ENCODE assay signal across 9 mouse cellular contexts in the genomic region with DNA sequence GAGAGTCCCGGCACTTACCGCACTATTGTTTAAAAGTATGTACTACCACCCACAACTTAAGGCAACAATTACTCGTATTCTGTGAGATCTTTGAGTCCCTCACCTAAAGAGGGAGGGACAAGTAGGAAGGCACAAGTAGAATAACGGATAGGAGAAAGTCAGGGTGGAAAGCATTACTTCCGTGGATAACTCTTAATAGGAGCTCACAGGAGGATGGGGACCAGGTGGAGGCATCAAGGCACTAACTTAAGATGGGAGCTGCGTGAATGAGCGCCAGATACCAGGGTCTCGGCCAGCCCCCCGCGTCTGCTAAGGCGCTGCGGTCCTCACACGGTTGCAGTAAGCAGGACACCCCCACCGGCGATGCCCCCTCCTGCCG. TPM values are rescaled to one million over a fixed set of nuclear protein-coding genes. Genes with fewer than 3 reads are reported as not detected.
A peak's percentile ranks its signal among the peaks of the same experiment; 100 is the strongest.
DNase-seq lines count a peak whose midpoint lies in the region; ATAC-seq and TF ChIP-seq lines count a peak whose summit lies in the region.
"Had no signal": no experiment of that assay in that cellular context is flagged by ENCODE, and none has a peak within 500 bp of the region (broad histone marks: within the 10 kb centered on the region; RNA-seq: fewer than 3 reads in every experiment).

No protein-coding gene starts in this region.

- WGBS in cerebellum, adult 2 months, result under 1% methylated on average over 16 of the region's 16 CpGs
- WGBS in forebrain, embryonic 13.5 days, result under 1% methylated on average over 13 of the region's 16 CpGs
- 0% methylated on average over 16 of the region's 16 CpGs for WGBS in liver, embryonic 14.5 days (ENCODE audit: insufficient replicate concordance)

- peak overlapping the region; percentile 82 for H3K9ac ChIP-seq in forebrain, embryonic 13.5 days
- peak overlapping the region; percentile 86 for H3K9ac ChIP-seq in liver, embryonic 14.5 days (replicated peaks)

- peak overlapping the region; percentile 93 for H3K4me3 ChIP-seq in cerebellum, adult 2 months (replicated peaks; ENCODE audit: insufficient read depth, low read depth, low read length)
- H3K4me3 ChIP-seq in E14TG2a.4 (replicated peaks; ENCODE audit: low read length), result peak overlapping the region; percentile 92
- peak overlapping the region; percentile 78 for H3K4me3 ChIP-seq in forebrain, embryonic 13.5 days
- H3K4me3 ChIP-seq in liver, embryonic 14.5 days (ENCODE audit: insufficient read depth in 1 of 2, low read depth in 2 of 2, low read length in 2 of 2), result peak overlapping the region; percentile 75 to 86

- H3K4me1 ChIP-seq in cerebellum, adult 2 months (ENCODE audit: control insufficient read depth, insufficient read depth, low read length), result no peaks in the 10 kb centered on the region; the same call in 1 of the 2 replicates
- peaks cover 71% of the 10 kb centered on the region for H3K4me1 ChIP-seq in E14TG2a.4 (replicated peaks; ENCODE audit: low read depth, low read length)
- peaks cover 28% of the 10 kb centered on the region for H3K4me1 ChIP-seq in forebrain, embryonic 13.5 days
- H3K4me1 ChIP-seq in liver, embryonic 14.5 days (replicated peaks; ENCODE audit: control insufficient read depth in 2 of 2, insufficient read depth in 2 of 2, low read length in 1 of 2), result peaks cover 11 to 16% of the 10 kb centered on the region in 2 experiments

- ATAC-seq in forebrain, embryonic 13.5 days, result no peak
- peak; percentile 22 for ATAC-seq in liver, embryonic 14.5 days (ENCODE audit: insufficient read depth)

- TF ChIP-seq POLR2A in cerebellum, adult 2 months (IDR thresholded peaks at IDR 0.05; ENCODE audit: borderline replicate concordance, insufficient read depth, low read length), result no peak

- H3K9me3 ChIP-seq in E14TG2a.4 (ENCODE audit: low read length), result no peaks in the 10 kb centered on the region
- H3K9me3 ChIP-seq in forebrain, embryonic 13.5 days (replicated peaks), result no peaks in the 10 kb centered on the region
- no peaks in the 10 kb centered on the region for H3K9me3 ChIP-seq in liver, embryonic 14.5 days (ENCODE audit: control insufficient read depth, low read length)

- no peak for TF ChIP-seq EP300 in liver, embryonic 14.5 days (IDR thresholded peaks at IDR 0.05; ENCODE audit: low read depth)

- peaks cover 57% of the 10 kb centered on the region for H3K36me3 ChIP-seq in E14TG2a.4 (ENCODE audit: insufficient read depth, low read length)
- no peaks in the 10 kb centered on the region for H3K36me3 ChIP-seq in forebrain, embryonic 13.5 days (ENCODE audit: poor library complexity, severe bottlenecking)
- no peaks in the 10 kb centered on the region for H3K36me3 ChIP-seq in liver, embryonic 14.5 days (replicated peaks; ENCODE audit: control insufficient read depth, insufficient read depth, low read depth)

- peak overlapping the region; percentile 82 for H3K27ac ChIP-seq in cerebellum, adult 2 months (ENCODE audit: insufficient read depth, low read length)
- H3K27ac ChIP-seq in forebrain, embryonic 13.5 days, result peak overlapping the region; percentile 98
- peak overlapping the region; percentile 92 for H3K27ac ChIP-seq in liver, embryonic 14.5 days

- H3K27me3 ChIP-seq in cerebellum, adult 2 months (ENCODE audit: control insufficient read depth, insufficient read depth, low read length), result no peaks in the 10 kb centered on the region
- H3K27me3 ChIP-seq in E14TG2a.4 (ENCODE audit: insufficient read depth, low read length), result no peaks in the 10 kb centered on the region
- no peaks in the 10 kb centered on the region for H3K27me3 ChIP-seq in forebrain, embryonic 13.5 days
- H3K27me3 ChIP-seq in liver, embryonic 14.5 days (ENCODE audit: control insufficient read depth, insufficient read depth, low read length), result no peaks in the 10 kb centered on the region

- no peak for TF ChIP-seq CTCF in cerebellum, adult 2 months (IDR thresholded peaks at IDR 0.05; ENCODE audit: borderline replicate concordance, insufficient read depth, low read depth, low read length)
- no peak for TF ChIP-seq CTCF in E14TG2a.4 (conservative IDR thresholded peaks at IDR 0.05; ENCODE audit: low read length)
- TF ChIP-seq CTCF in liver, embryonic 14.5 days (IDR thresholded peaks at IDR 0.05; ENCODE audit: low read depth), result no peak

- H3K4me2 ChIP-seq in forebrain, embryonic 13.5 days, result peak overlapping the region; percentile 84
- peak overlapping the region; percentile 83 for H3K4me2 ChIP-seq in liver, embryonic 14.5 days (ENCODE audit: low read depth)

- DNase-seq in cerebellum, adult 2 months, result no peak
- DNase-seq in cerebellum, adult 8-10 months, result no peak
- peak in 2 of 3 experiments; percentile 20 to 22 for DNase-seq in liver, embryonic 14.5 days (ENCODE audit: low read depth in 3 of 3, low spot score in 3 of 3)
- no peak for DNase-seq in layer of hippocampus, postnatal 14 days (ENCODE audit: low spot score in 2 of 2)
- no peak for DNase-seq in cerebellum, adult 9-11 months
- no peak for DNase-seq in layer of hippocampus, postnatal 25 days (ENCODE audit: extremely low spot score in 1 of 2, low spot score in 1 of 2)

RNA-seq across cellular contexts. Expression of a gene that starts 0.3 kb away (rescaled TPM):
- 163 and 166 TPM in 2 replicates for polyA plus RNA-seq in cerebellum, adult 2 months (2012; rRNA removed)
- polyA plus RNA-seq in forebrain, embryonic 13.5 days (2015; fragmentation: Nextera tagmentation; extraction: Ambion mirVana), result 237 and 242 TPM in 2 replicates
- polyA plus RNA-seq in liver, embryonic 14.5 days (2012; rRNA removed), result 35.8 and 76.4 TPM in 2 replicates
- 187 and 221 TPM in 2 replicates for polyA plus RNA-seq in liver, embryonic 14.5 days (2014; fragmentation: Nextera tagmentation; extraction: Ambion mirVana)
- 10 to 100 TPM; 81.1 to 84.2 TPM for total RNA-seq in layer of hippocampus, postnatal 14 days (2021)
- 10 to 100 TPM; 83.0 to 93.8 TPM for total RNA-seq in layer of hippocampus, postnatal 25 days (2021)

RNA-seq across cellular contexts. Expression of a gene that starts 0.4 kb away (rescaled TPM):
- 19.2 and 20.5 TPM in 2 replicates for polyA plus RNA-seq in cerebellum, adult 2 months (2012; rRNA removed)
- 53.9 and 59.7 TPM in 2 replicates for polyA plus RNA-seq in forebrain, embryonic 13.5 days (2015; fragmentation: Nextera tagmentation; extraction: Ambion mirVana)
- 19.1 and 52.5 TPM in 2 replicates for polyA plus RNA-seq in liver, embryonic 14.5 days (2012; rRNA removed)
- polyA plus RNA-seq in liver, embryonic 14.5 days (2014; fragmentation: Nextera tagmentation; extraction: Ambion mirVana), result 44.0 and 46.0 TPM in 2 replicates
- 10 to 100 TPM; 17.1 to 23.9 TPM for total RNA-seq in layer of hippocampus, postnatal 14 days (2021)
- total RNA-seq in layer of hippocampus, postnatal 25 days (2021), result 10 to 100 TPM; 22.6 to 25.0 TPM

RNA-seq across cellular contexts. Expression of a gene that starts 30.1 kb away (rescaled TPM):
- 5.1 and 6.4 TPM in 2 replicates for polyA plus RNA-seq in cerebellum, adult 2 months (2012; rRNA removed)
- polyA plus RNA-seq in forebrain, embryonic 13.5 days (2015; fragmentation: Nextera tagmentation; extraction: Ambion mirVana), result 13.1 and 13.3 TPM in 2 replicates
- 1.6 and 2.3 TPM in 2 replicates for polyA plus RNA-seq in liver, embryonic 14.5 days (2012; rRNA removed)
- polyA plus RNA-seq in liver, embryonic 14.5 days (2014; fragmentation: Nextera tagmentation; extraction: Ambion mirVana), result 2.8 and 2.9 TPM in 2 replicates
- 1 to 10 TPM; 4.8 to 5.3 TPM for total RNA-seq in layer of hippocampus, postnatal 14 days (2021)
- 1 to 10 TPM; 5.0 to 5.2 TPM for total RNA-seq in layer of hippocampus, postnatal 25 days (2021)

RNA-seq across cellular contexts. Expression of a gene that starts 60.0 kb away (rescaled TPM):
- polyA plus RNA-seq in cerebellum, adult 2 months (2012; rRNA removed), result not detected in 2 replicates
- polyA plus RNA-seq in forebrain, embryonic 13.5 days (2015; fragmentation: Nextera tagmentation; extraction: Ambion mirVana), result not detected in 2 replicates
- polyA plus RNA-seq in liver, embryonic 14.5 days (2012; rRNA removed), result not detected in 2 replicates
- not detected in 2 replicates for polyA plus RNA-seq in liver, embryonic 14.5 days (2014; fragmentation: Nextera tagmentation; extraction: Ambion mirVana)
- total RNA-seq in layer of hippocampus, postnatal 14 days (2021), result not detected
- not detected for total RNA-seq in layer of hippocampus, postnatal 25 days (2021)
- total RNA-seq: layer of hippocampus, adult 18-20 months had no signal

Comparison
In these comparisons a context has a peak if more than half of its experiments do, and no peak if none do; other contexts are left out.
1. DNase-seq: peak in liver, embryonic 14.5 days (2 of 3); none in cerebellum, adult 2 months (0 of 2), cerebellum, adult 8-10 months (single experiment), layer of hippocampus, postnatal 14 days (0 of 2), cerebellum, adult 9-11 months (single experiment) and layer of hippocampus, postnatal 25 days (0 of 2).
2. Peak in every context shown above with its lines, with median percentiles within 50 percentile points of each other: H3K27ac ChIP-seq and H3K4me3 ChIP-seq.